Mouse (Mus musculus): ENCODE data around the gene Zfp92. TPM values are rescaled to one million over a fixed set of nuclear protein-coding genes. Genes with fewer than 3 reads are reported as not detected.

The Zfp92 gene
- polyA plus RNA-seq, 1 experiment from 2014 or later = 0.19 TPM

DNA sequence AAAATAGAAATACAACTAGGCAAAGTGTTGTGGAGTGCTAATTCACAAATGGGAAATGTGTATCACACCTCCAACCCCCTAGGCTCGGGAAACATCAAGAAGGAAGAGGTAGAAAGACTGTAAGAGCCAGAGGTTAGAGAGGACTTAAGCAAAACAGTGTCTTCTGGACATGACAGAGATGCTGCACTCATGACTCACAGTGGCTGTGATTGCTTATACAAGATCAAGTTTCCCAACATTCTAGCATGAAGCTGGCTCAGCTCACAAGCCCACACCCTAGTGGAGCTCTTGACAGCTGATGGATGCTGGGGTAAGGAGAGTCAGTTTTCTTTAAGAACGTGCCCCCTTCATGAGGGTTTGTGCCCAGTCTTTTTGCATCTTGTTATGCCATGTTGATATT lies 30.5 kb downstream of the Zfp92 start:
- WGBS = 73% methylated on average over 2 of the region's 2 CpGs
- ATAC-seq = no peak
- H3K4me1 ChIP-seq = no peaks in the 10 kb centered on the region

DNA sequence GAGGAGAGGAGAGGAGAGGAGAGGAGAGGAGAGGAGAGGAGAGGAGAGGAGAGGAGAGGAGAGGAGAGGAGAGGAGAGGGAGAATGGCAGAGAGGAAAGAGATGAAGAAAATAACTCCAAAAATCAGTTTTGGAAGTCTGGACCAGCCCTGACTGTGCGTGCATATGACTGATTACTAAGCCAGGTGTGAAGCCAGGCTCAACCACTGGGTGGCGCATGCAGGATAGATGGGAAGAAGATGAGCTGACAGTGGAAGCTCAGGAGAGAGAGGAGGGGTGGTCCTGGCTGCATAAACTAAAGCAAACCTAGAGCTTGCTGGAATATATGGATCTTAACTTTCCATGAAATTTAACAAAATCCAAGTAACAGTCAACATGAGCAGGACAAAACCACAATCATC lies 41.1 kb downstream of the Zfp92 start:
- Histone ChIP-seq H3K36me3 (ENCODE audit: poor library complexity, severe bottlenecking) (peaks cover 23% of the 10 kb centered on the region), H3K4me1 (no peaks in the 10 kb centered on the region), H3K4me2 (no peak overlapping the region), H3K27me3 (no peaks in the 10 kb centered on the region), H3K9ac (no peak overlapping the region), H3K27ac (no peak overlapping the region), H3K9me3 (replicated peaks) (no peaks in the 10 kb centered on the region), H3K4me3 (no peak overlapping the region)
- peak; percentile 57; the same call in 1 of the 2 replicates for ATAC-seq
- WGBS = 13% methylated on average over 2 of the region's 2 CpGs

More for the DNA sequence above, 30.5 kb downstream of the Zfp92 start:
- no peak overlapping the region for H3K4me2 ChIP-seq
- no peaks in the 10 kb centered on the region for H3K27me3 ChIP-seq
- no peak overlapping the region for H3K9ac ChIP-seq
- H3K9me3 ChIP-seq (replicated peaks) = no peaks in the 10 kb centered on the region
- H3K27ac ChIP-seq = no peak overlapping the region
- peaks cover 16% of the 10 kb centered on the region; the same call in 1 of the 2 replicates for H3K36me3 ChIP-seq (ENCODE audit: poor library complexity, severe bottlenecking)
- no peak overlapping the region for H3K4me3 ChIP-seq

DNA sequence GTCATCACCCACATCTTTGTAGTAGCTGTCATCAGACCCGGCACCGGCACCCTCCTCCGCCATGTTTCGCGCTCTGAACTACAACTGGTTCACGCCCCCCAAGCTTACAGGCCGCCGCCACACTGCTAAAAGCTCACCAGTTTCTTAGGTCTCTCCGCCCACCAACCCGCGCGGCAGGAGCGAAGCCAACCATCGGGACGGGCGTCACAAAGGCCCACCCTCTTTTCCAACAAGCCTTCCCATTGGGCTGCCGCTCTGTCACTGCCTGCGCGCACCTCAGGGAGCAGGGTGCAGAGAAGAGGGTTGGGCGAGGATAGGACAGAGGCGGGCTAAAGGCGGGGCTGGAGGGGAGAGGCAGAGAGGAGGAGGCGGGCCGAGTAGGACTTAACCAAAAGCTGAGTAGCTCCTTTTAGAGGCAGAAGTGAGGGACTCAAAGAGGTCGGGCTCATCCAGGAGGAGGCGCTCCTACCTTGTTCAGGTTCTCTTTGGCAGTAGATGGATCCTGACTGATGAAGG lies 48.0 kb downstream of the Zfp92 start, which contains the start of gene Haus7:
Haus7 (minus strand) TSS at position 168 of the 516 bp plus-strand sequence.
- no peaks in the 10 kb centered on the region for H3K9me3 ChIP-seq (replicated peaks)
- WGBS = 11% methylated on average over 24 of the region's 26 CpGs
- ATAC-seq = peak; percentile 100
- H3K27ac ChIP-seq = no peak within 1 kb of the TSS
- no peaks in the 10 kb centered on the region for H3K27me3 ChIP-seq
- 0 out of 2 replicates have a peak, but pooled peaks cover 2% of the 10 kb centered on the region for H3K36me3 ChIP-seq (ENCODE audit: poor library complexity, severe bottlenecking)
- peak within 1 kb of the TSS; percentile 66 for H3K4me2 ChIP-seq
- peak within 1 kb of the TSS; percentile 68 for H3K9ac ChIP-seq
- H3K4me1 ChIP-seq = peaks cover 12% of the 10 kb centered on the region; the same call in 1 of the 2 replicates
- H3K4me3 ChIP-seq = peak within 1 kb of the TSS; percentile 53

DNA sequence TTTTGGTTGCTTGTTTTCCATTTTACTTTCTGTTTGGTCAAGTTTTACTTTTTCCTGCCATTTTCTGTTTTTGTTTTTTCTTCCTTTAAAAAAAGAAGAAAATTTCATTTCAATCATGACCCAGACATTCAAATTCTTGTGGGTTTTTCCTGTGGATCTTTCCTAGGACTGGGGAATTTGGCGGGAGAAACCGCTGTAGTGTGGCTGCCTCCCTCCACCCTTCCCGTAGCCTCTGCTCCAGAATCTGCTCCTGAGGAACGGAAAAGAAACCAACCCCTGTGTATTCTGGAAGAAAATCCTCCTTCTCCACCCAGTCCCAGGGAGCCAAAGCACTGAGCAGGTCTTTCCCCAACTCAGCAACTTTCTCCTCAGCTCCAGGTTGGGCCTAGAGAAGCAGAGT lies 49.9 kb downstream of the Zfp92 start:
- no peak for ATAC-seq
- Histone ChIP-seq H3K27ac (no peak overlapping the region), H3K4me1 (peaks cover 12% of the 10 kb centered on the region; the same call in 1 of the 2 replicates), H3K9me3 (replicated peaks) (no peaks in the 10 kb centered on the region), H3K27me3 (no peaks in the 10 kb centered on the region), H3K4me2 (no peak overlapping the region), H3K4me3 (no peak overlapping the region), H3K9ac (no peak overlapping the region), H3K36me3 (ENCODE audit: poor library complexity, severe bottlenecking) (no peaks in the 10 kb centered on the region)
- 88% methylated on average over 4 of the region's 4 CpGs for WGBS

DNA sequence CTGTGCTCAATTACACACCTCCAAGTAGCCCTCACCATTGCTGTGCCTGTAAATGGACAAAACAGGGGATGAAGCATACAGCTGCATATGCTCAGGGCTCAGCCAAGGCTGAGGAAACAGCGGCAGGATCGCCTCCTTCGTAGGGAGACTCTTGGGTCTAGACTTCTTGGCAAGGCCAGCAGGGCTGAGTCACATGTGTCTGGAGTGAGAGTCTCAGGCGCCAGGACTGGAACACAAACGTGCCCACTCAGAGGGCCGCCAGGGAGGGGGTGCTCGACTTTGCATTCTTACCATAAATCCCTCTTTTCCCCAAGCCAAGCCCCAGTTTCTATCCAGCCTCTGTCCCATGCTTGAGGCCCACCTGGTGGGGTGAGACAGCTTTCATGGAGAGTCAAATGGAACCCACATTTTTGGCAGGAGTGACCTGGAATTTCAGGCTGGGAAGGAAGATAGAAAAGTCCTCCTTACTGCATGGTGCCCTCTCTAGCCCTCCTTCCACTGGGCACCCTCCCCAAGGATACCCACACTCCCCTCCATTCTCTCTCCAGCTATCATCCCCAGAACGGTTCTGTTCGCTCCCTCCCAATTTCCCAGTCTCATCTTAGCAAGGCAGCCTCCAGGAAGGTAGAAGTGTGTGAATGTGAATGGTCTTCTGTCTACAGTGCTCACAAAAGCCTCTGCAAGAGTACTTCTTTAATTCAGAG lies 54.7 kb downstream of the Zfp92 start:
- no peak overlapping the region for H3K27ac ChIP-seq
- no peak for ATAC-seq
- no peak overlapping the region for H3K4me3 ChIP-seq
- H3K4me1 ChIP-seq = no peaks in the 10 kb centered on the region
- H3K27me3 ChIP-seq = no peaks in the 10 kb centered on the region
- 74% methylated on average over 9 of the region's 9 CpGs for WGBS
- H3K9me3 ChIP-seq (replicated peaks) = no peaks in the 10 kb centered on the region
- no peaks in the 10 kb centered on the region for H3K36me3 ChIP-seq (ENCODE audit: poor library complexity, severe bottlenecking)
- H3K4me2 ChIP-seq = no peak overlapping the region
- no peak overlapping the region for H3K9ac ChIP-seq

DNA sequence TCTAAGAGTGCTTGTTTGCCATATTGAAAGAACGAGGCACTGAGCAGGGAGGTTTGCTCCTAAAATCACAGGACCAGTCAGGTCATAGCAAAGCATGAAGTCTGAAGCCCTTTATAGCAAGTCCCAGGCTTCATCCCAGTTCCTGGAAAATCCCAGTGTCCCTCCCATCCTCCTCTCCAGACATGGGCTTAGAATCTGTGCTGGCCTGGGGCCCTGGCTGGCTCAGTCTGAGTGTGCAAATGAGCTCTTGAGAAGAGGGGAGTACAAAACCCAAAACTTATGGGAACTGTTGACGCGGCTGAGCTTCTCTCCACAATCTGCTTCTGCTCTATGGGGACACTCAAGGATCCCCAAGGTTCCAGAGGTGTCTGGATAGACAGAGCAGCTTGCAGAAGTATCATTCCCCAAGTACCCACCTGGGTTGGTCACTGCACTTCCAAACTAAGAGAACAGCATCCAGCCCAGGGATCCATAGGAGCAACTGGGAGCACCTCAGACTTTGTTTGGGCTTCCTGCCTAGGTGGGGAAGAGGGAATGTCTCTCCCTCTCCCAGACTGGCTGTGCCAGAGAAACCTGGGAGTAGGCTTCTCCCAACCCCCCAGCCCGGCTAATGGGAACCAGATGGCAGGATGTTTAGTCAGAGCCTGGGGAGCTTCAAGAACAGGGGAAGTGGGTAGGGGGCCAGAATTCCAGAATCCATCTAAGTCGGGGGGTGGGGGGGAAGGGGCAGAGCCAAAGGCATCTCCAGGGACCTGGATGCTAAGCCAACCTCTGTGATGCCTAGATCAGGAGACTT lies 56.7 kb downstream of the Zfp92 start:
- WGBS = 70% methylated on average over 5 of the region's 5 CpGs
- no peaks in the 10 kb centered on the region for H3K4me1 ChIP-seq
- no peak overlapping the region for H3K9ac ChIP-seq
- H3K27me3 ChIP-seq = no peaks in the 10 kb centered on the region
- no peaks in the 10 kb centered on the region for H3K36me3 ChIP-seq (ENCODE audit: poor library complexity, severe bottlenecking)
- no peak overlapping the region for H3K27ac ChIP-seq
- H3K4me2 ChIP-seq = no peak overlapping the region
- ATAC-seq = no peak
- no peak overlapping the region for H3K4me3 ChIP-seq
- no peaks in the 10 kb centered on the region for H3K9me3 ChIP-seq (replicated peaks)

DNA sequence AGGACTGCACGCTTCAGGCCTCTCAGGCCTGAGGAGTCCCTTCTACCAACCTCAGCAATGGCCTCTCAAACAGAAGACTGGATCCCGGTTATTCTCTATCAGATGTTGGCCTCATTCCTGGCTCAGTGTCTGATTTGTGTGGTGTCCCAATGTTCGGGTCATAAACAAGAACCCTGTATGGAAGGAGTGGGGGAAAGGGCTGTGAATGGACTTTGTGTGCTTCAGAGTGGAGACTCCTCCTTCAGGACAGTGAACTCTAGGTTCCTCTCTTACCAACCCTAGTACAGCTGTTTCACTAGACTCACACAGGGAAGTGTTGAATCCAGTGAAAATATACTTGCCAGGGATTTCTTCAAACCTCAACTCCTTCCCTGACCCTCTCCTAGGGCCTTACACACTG lies 57.4 kb downstream of the Zfp92 start:
- 70% methylated on average over 3 of the region's 3 CpGs for WGBS

DNA sequence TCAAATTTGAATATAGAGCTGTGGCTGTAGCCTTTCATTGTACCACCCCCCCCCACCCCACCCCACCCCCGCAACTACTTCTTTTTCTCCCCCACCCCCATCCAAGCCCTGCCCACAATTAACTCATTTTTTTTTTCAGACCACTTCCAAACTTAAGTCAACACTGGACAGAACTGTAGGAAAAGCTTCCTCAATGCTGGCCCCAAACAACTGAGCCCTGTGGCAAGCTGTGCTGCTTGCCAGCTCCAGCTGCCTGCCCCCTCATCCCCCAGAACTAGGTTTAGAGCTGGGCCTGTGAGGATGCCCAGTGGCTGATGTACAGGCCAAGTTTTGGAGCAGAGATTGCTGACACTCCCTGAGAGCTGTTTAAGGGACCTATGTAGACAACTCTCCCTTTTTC lies 57.9 kb downstream of the Zfp92 start:
- no peak overlapping the region for H3K4me3 ChIP-seq
- H3K36me3 ChIP-seq (ENCODE audit: poor library complexity, severe bottlenecking) = no peaks in the 10 kb centered on the region
- H3K27me3 ChIP-seq = no peaks in the 10 kb centered on the region
- H3K9ac ChIP-seq = no peak overlapping the region
- 88% methylated on average over 1 of the region's 1 CpGs for WGBS
- H3K9me3 ChIP-seq (replicated peaks) = no peaks in the 10 kb centered on the region
- no peak overlapping the region for H3K27ac ChIP-seq
- no peak for ATAC-seq
- H3K4me2 ChIP-seq = no peak overlapping the region
- H3K4me1 ChIP-seq = no peaks in the 10 kb centered on the region

More for the DNA sequence above, 57.4 kb downstream of the Zfp92 start:
- Histone ChIP-seq H3K27ac (no peak overlapping the region), H3K4me3 (no peak overlapping the region), H3K36me3 (ENCODE audit: poor library complexity, severe bottlenecking) (no peaks in the 10 kb centered on the region), H3K9ac (no peak overlapping the region), H3K4me2 (no peak overlapping the region), H3K4me1 (no peaks in the 10 kb centered on the region), H3K27me3 (no peaks in the 10 kb centered on the region), H3K9me3 (replicated peaks) (no peaks in the 10 kb centered on the region)
- ATAC-seq = no peak

DNA sequence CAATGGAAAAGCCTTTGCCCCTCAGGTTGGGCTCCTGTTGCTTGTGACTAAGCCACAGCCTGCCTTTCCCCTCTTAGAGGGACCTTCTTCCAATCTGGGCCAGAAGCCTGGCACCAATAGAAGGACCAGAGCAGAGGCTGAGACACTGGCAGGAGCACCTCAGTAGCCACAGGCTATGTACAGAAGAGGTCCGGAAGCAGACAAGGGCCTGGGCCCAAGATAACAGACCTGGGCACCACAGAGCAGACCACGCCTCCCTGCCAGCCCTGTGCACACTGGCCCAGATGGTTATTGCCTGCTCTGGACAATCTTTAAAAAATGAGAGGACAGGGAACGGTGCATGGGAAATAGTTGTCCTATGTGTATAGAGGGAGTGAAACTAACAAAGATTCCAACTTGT lies 60.9 kb downstream of the Zfp92 start:
- ATAC-seq = no peak
- Histone ChIP-seq H3K9me3 (replicated peaks) (no peaks in the 10 kb centered on the region), H3K36me3 (ENCODE audit: poor library complexity, severe bottlenecking) (no peaks in the 10 kb centered on the region), H3K4me3 (no peak overlapping the region), H3K4me2 (no peak overlapping the region), H3K27ac (no peak overlapping the region), H3K4me1 (no peaks in the 10 kb centered on the region), H3K27me3 (no peaks in the 10 kb centered on the region), H3K9ac (no peak overlapping the region)
- WGBS = 87% methylated on average over 3 of the region's 3 CpGs

DNA sequence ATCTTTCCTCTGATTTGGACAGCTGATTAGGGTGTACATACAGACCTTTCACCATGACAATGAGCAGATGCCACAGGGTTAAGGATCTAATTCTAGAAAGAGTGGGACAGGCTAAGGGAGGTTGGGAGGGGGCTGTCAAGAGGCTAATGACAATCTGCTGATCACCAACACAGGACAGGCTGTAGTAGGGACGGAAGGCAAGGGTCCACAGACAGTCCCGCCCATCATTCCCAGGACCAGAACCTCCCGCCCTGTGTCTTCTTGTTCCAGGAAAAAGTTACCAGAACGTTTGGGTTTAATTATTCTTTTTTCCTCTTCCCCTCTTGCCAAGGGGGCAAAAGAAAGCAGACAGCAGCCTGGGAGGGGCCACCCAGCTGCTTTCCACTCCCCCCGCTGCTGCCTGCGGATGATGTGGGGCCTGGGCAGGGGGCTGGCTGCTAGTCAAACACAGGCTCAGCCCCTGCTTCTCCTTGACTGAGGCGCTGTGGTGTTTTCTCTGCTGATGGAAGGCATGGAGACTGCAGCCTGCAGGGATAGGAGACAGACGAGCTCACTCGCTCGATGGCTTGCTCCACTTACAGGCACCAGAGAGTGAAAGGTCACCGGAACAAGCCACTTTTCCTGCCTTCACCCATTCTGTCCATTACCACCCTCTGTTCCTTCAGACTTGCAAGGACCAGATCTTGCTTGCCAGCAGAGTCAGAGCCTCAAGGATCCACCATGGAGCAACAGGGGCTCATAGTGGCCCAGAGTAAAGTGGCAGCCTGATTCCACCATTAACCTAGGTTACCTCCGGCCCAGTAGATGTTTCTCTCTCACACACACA lies 63.7 kb downstream of the Zfp92 start:
- 64% methylated on average over 12 of the region's 12 CpGs for WGBS
- H3K27ac ChIP-seq = no peak overlapping the region
- H3K4me3 ChIP-seq = no peak overlapping the region

DNA sequence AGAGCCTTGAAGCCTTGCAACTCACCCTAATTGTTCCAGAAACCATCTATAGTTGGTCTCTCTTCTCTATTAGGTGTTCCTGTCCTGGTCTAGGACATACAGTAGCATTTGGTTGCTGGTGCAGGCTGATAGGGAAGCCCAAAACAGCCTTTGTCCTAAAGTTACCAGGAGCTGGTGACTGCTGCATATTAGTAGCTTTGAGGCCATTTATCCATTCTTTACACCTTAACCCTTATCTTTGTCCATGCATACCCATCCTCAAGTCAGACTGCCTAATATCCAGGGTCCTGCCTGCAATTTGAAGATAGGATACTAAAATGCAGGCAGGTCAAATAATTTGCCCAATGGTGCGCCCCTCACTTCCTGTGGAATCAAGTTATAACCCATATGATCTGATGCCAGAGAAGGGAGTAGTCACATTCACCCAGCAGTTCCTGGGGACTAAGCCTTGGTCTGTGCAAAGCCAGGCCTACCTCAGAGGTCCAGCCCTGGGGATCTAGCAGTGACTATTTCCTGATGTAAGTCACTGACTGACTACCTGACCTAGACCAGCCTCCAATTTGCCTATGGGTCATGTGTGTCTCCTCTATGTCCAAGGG lies 64.9 kb downstream of the Zfp92 start:
- H3K4me1 ChIP-seq = no peaks in the 10 kb centered on the region
- no peak overlapping the region for H3K9ac ChIP-seq
- no peaks in the 10 kb centered on the region for H3K9me3 ChIP-seq (replicated peaks)
- H3K27ac ChIP-seq = no peak overlapping the region
- H3K27me3 ChIP-seq = no peaks in the 10 kb centered on the region
- ATAC-seq = no peak
- H3K36me3 ChIP-seq (ENCODE audit: poor library complexity, severe bottlenecking) = no peaks in the 10 kb centered on the region
- H3K4me3 ChIP-seq = no peak overlapping the region
- WGBS = 95% methylated on average over 1 of the region's 1 CpGs
- H3K4me2 ChIP-seq = no peak overlapping the region

More for the DNA sequence above, 63.7 kb downstream of the Zfp92 start:
- no peak for ATAC-seq
- H3K9me3 ChIP-seq (replicated peaks) = no peaks in the 10 kb centered on the region
- H3K4me2 ChIP-seq = no peak overlapping the region
- H3K4me1 ChIP-seq = no peaks in the 10 kb centered on the region
- H3K9ac ChIP-seq = no peak overlapping the region
- H3K36me3 ChIP-seq (ENCODE audit: poor library complexity, severe bottlenecking) = no peaks in the 10 kb centered on the region
- no peaks in the 10 kb centered on the region for H3K27me3 ChIP-seq
